Mouse (Mus musculus): ENCODE results near the gene Macrod1. TPM values are rescaled to one million over a fixed set of nuclear protein-coding genes. Genes with fewer than 3 reads are reported as not detected.

Gene Macrod1
- polyA plus RNA-seq (2021; fragmentation: Nextera tagmentation): 3.4 and 3.9 TPM in 2 replicates
- long read RNA-seq, experiment 1, partial matches to known transcripts: 0 of 474 reads
- long read RNA-seq, experiment 1, other reads (novel, unspliced or antisense): 474 of 474 reads
- long read RNA-seq, experiment 2, partial matches to known transcripts: 1 of 101 reads
- long read RNA-seq, experiment 2, other reads (novel, unspliced or antisense): 97 of 101 reads

DNA sequence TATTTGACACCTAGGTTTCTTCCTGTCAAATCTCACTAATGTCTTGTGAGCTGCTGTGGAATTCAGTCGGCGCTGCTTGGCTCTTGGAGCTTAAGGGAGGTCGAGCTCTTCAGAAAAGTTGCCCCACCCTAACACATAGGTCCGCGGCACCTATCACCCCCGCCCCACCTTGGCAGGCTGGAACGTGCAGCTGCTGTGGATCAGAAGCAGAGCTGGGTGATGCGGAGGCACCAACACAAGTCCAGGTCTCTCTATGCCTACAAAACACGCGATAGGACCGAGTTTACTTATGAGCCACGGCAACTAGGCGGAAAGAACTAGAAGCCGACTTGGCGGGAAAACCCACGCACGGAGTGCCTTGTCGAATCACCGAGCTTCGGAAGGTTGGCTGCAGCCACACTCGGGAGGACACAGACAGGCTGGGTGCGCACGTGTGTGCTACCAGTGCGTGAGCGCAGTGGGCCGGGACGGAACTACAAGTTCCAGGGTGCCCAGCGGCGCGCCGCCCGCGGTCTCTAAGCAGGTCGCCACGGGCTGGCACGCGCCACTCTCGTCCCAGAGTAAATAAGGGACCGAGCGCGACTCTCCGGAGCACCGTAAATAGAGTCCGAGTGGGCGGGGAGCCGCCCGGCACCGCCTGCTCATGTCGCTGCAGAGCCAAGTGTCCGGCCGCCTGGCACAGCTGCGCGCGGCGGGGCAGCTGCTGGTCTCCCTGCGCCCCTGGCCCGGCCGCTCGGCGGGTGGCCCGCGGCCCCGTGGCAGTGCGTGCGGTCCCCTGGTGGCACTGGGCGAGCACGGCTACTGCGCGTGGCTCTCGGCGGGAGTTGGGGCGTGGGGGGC, at the start of gene Macrod1:
Gene Macrod1, plus strand, starts transcription at position 563 of the 840 bp plus-strand sequence.

DNA sequence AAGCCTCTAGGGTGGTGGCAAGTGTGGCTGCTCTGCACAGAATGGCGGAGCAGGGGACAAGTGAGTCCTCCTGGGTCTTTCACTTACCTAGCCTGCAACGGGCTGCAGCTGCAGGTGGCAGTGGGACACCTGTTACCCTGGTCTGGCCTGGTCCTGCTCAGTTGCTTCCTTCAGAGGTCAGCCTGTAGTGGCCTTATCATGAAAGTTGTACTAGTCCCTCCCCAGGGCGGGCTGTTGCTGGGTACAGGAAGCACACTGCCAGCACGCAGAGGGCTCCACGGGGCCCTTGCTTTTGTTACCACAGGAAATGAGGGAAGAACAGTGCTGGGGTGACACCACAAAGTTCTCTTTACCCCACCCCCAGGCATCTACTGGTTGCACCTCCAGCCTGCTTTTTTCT, 37.4 kb upstream of the Macrod1 start, which contains the start of gene Fermt3:
Gene Fermt3, minus strand, starts transcription at position 279 of the 400 bp plus-strand sequence.

DNA sequence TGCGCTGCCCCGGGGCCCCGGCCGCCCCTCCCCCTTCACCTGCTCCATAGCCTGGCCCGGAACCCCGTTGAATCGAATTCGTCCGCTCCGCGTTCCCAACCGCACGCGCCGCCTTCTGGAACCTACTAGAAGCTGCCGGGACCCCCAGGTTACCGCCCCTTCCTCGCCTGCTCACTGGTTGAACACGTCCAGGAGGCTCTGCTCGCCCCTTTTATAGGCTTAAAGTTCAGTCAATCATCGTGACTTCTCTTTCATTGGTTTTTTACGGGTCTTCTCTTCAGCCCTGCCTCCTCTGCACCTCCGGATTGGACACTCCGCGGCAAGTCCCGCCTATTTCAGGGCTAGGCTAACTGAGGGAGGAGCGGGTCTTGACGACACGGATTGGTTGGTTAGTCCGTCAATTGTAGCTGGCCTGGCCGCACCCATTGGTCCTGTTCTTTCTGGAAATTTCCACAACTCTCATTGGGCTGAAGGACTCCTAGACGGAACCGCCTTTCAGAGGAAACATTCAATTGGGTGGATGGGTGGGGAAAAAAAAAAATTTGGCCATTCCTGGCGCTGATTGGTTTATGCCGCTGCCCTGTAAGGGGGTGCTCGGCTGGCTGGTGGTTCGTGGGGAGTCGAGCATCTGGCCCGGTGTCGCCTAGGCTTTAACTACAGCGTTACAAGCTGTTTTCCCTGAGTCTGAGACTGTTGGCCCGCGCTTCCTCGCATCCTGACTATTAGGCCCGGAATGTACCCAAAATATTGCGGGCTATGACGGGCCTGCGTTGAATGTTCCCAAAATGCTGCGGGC, 16.6 kb upstream of the Macrod1 start, which contains the start of gene Stip1:
Gene Stip1, minus strand, starts transcription at position 127 of the 796 bp plus-strand sequence.

DNA sequence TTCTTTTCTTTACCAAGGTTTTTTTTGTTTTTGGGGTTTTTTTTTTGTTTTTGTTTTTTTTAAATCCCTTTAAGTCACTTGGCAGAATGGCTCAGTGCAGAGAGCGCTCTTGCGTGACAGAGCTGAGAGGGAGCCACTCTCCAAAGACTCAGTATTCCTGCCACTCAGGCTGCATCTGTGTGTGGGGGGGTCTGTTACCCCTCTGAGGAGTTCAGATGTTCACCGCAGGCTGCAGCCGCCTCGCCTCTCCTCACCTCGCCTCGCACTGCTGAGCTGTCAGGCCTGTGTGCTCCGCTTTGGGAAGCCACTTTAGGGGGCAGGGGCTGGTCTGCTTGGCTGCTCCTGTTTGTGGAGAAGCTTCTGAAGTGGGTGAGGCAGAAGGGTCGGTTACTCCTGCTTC, 48.9 kb downstream of the Macrod1 start, which contains the start of gene Flrt1:
Gene Flrt1, minus strand, starts transcription at position 186 of the 400 bp plus-strand sequence.

DNA sequence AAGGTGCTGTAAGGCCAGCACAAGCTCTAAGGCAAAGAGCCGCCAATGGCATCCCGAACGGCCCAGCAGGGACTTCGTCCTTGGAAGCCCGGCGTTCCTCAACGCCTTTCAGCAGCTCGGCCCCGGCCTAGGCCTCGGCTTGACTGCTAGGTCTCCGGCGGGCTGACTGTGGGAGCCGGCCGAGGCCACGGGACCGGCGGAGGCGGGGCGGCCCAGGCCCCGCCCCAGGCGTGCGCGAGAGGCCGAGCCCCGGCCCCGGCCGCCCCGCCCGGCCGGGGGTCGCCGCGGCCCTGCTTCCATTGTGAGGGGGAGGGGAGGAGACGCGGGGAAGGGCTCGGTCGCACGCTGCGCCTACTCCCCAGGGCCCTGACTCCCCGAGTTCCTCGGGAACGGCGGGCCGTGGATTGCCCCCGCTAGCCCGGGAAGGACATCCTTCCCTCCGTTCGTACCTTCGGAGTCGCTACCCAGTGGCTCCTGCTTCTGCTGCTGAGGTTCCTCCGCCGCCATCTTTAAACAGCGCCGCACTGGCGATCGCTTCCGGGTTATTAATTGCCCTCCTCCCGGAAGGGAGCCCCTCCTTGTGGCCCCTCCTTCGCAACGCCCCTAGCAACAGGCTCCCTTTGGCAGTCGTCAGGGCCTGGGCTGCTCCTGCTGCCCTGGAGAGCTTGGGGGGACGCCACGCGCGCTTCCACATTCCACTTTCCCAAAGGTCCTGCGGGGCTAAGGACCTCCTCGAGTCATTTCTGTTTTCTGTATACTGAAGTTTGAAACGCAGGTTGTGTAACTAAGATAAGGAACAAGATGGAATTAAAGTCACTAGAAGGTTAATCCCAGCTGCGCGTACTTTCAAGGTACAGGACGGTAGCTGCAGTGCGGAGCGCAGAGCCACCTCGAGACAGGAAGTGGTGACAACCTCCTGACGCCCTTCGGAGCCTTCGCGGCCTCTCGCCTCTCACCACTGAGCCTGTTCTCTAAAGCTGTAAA, 149.4 kb downstream of the Macrod1 start, which contains the start of gene Otub1:
Gene Otub1, minus strand, starts transcription at position 564 of the 984 bp plus-strand sequence.

DNA sequence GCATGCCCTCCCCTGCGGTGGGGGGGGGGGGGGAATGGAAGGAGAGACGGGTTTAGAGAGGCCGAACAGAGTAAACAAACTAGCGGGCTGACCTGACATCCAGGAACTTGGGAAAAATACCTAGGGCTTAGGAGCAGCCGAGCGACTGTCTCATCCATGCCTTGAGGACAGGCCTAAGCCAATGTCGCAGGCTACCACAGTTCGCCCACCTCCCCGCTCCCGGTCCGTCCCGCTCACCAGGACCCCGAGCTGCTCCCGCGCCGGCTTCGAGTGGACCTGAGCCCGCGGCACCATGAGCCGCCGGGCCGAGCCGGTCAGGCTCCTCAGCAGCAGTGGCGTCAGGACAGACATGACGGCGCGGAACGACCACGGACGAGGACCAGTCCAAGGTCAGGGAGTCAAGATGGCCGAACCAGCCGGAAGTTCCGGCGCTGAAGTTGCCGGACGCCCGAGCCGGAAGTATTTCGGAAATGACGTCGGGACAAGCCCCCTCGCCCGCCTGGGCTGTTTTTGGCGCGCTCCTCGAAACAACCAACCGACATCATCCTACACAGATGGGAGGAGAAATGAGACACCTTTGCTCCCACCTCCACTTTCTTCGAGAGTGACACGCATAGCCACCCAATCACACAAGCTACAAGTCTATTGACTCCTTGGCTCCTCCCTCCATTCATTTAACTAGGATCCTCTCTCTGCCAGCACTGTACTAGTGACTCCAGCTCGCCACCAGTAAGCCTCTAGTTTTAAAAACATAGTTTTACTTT, 160.7 kb downstream of the Macrod1 start, which contains the start of gene Cox8a:
Gene Cox8a, minus strand, starts transcription at position 455 of the 764 bp plus-strand sequence.

DNA sequence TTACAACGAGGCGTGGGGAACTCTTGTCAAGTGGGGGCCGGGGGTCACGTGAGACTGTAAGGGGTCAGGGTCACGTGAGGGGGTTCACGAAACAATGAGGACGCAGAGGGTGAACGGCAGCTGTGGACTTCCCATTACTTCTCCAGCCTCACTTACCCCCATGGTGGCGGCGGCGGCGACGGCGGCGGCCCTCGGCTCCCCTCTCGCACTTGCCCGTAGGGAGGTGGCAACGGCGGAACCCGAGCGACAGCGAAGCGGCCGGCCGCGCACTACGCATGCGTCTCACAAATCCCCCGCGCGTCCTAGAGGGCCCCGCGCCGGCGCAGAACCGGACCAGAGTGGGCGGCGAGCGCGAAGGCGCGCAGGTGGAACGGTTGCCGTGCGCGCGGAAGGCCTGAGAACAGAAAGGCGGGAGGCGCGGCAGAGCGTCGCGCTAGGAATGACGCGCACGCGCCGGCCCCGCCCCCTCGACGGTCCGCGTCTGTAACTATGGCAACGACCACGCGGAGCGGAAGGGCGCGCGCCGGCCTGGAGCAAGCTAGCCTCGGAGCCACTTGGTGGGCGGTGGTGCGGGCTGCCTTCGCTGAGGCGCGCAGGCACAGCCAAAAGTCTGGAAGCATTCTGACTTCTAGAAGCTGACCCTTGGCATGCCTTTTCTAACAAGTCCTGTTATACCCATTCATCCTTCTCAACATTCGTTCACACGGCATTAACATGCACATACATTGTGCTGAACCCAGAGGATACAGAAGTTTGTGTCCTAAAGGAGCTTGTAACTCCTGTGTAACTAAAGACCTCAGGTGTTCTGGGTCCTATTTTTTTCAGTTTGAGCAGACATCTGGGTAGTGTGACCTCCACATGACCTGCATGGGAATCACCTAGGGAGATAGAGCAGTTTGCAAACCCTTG, 184.4 kb downstream of the Macrod1 start, which contains the start of gene Naa40:
Gene Naa40, minus strand, starts transcription at position 402 of the 909 bp plus-strand sequence.

Other genes with a start within 250 kb of the Macrod1 start
- 28.5 and 31.7 TPM in 2 replicates for gene Rps6ka4, start 216.2 kb upstream of the Macrod1 start, polyA plus RNA-seq (2021; fragmentation: Nextera tagmentation)
- gene Ccdc88b, start 198.6 kb upstream of the Macrod1 start, polyA plus RNA-seq (2021; fragmentation: Nextera tagmentation): 1.4 and 1.6 TPM in 2 replicates
- gene Trmt112, start 147.1 kb upstream of the Macrod1 start, polyA plus RNA-seq (2021; fragmentation: Nextera tagmentation): 133 and 145 TPM in 2 replicates
- 774 and 793 TPM in 2 replicates for gene Prdx5, start 146.7 kb upstream of the Macrod1 start, polyA plus RNA-seq (2021; fragmentation: Nextera tagmentation)
- gene Esrra, start 135.0 kb upstream of the Macrod1 start, polyA plus RNA-seq (2021; fragmentation: Nextera tagmentation): 3.2 and 3.4 TPM in 2 replicates
- gene Catsperz, start 131.4 kb upstream of the Macrod1 start, polyA plus RNA-seq (2021; fragmentation: Nextera tagmentation): 4.3 TPM in 2 replicates
- gene Kcnk4, start 122.3 kb upstream of the Macrod1 start, polyA plus RNA-seq (2021; fragmentation: Nextera tagmentation): 10.4 and 12.2 TPM in 2 replicates
- 47.9 and 48.1 TPM in 2 replicates for gene Bad, start 114.9 kb upstream of the Macrod1 start, polyA plus RNA-seq (2021; fragmentation: Nextera tagmentation)
- gene Gpr137, start 114.3 kb upstream of the Macrod1 start, polyA plus RNA-seq (2021; fragmentation: Nextera tagmentation): 18.3 and 23.0 TPM in 2 replicates
- gene Ppp1r14b, start 81.8 kb upstream of the Macrod1 start, polyA plus RNA-seq (2021; fragmentation: Nextera tagmentation): 23.4 and 26.0 TPM in 2 replicates
- gene Plcb3, start 80.3 kb upstream of the Macrod1 start, polyA plus RNA-seq (2021; fragmentation: Nextera tagmentation): 8.5 and 8.6 TPM in 2 replicates
- gene Fkbp2, start 76.3 kb upstream of the Macrod1 start, polyA plus RNA-seq (2021; fragmentation: Nextera tagmentation): 284 and 296 TPM in 2 replicates
- gene Vegfb, start 69.2 kb upstream of the Macrod1 start, polyA plus RNA-seq (2021; fragmentation: Nextera tagmentation): 74.0 and 88.5 TPM in 2 replicates
- gene Dnajc4, start 64.2 kb upstream of the Macrod1 start, polyA plus RNA-seq (2021; fragmentation: Nextera tagmentation): 27.6 and 28.0 TPM in 2 replicates
- 17.2 and 17.7 TPM in 2 replicates for gene Nudt22, start 60.7 kb upstream of the Macrod1 start, polyA plus RNA-seq (2021; fragmentation: Nextera tagmentation)
- gene Trpt1, start 60.7 kb upstream of the Macrod1 start, polyA plus RNA-seq (2021; fragmentation: Nextera tagmentation): 18.7 and 22.7 TPM in 2 replicates
- 3.8 and 4.5 TPM in 2 replicates for gene Fermt3, start 37.3 kb upstream of the Macrod1 start, polyA plus RNA-seq (2021; fragmentation: Nextera tagmentation)
- gene Stip1, start 16.8 kb upstream of the Macrod1 start, polyA plus RNA-seq (2021; fragmentation: Nextera tagmentation): 119 and 128 TPM in 2 replicates
- 2.2 and 2.6 TPM in 2 replicates for gene Flrt1, start 48.9 kb downstream of the Macrod1 start, polyA plus RNA-seq (2021; fragmentation: Nextera tagmentation)
- gene Otub1, start 149.5 kb downstream of the Macrod1 start, polyA plus RNA-seq (2021; fragmentation: Nextera tagmentation): 740 and 803 TPM in 2 replicates
- gene Cox8a, start 160.8 kb downstream of the Macrod1 start, polyA plus RNA-seq (2021; fragmentation: Nextera tagmentation): 7,358 and 7,691 TPM in 2 replicates
- gene Naa40, start 184.4 kb downstream of the Macrod1 start, polyA plus RNA-seq (2021; fragmentation: Nextera tagmentation): 8.5 and 9.4 TPM in 2 replicates
- gene Rcor2, start 210.5 kb downstream of the Macrod1 start, polyA plus RNA-seq (2021; fragmentation: Nextera tagmentation): 0.74 and 0.99 TPM in 2 replicates